Mouse (Mus musculus) liver, embryonic 15.5 days (tissue): ENCODE results near the gene Nfasc. TPM values are rescaled to one million over a fixed set of nuclear protein-coding genes. Genes with fewer than 3 reads are reported as not detected.

Experiments
- ATAC-seq: fragments of 200-750 bp; cut with Nextera tagmentation; 2 replicates; pipeline ENCODE4 v1.8.0; 2017; ENCODE audit warnings: moderate number of reproducible peaks, mild to moderate bottlenecking, moderate library complexity; ENCODE audit not compliant: insufficient read depth
- H3K27ac ChIP-seq: fragments of 300-500 bp; sonication (generic); replicated peaks from 2 replicates; pipeline ENCODE4 v1.5.1; 2015; ENCODE audit warnings: mild to moderate bottlenecking, inconsistent platforms
- H3K27me3 ChIP-seq: fragments of 300-500 bp; sonication (generic); 2 replicates; pipeline ENCODE4 v1.6.1; 2015; ENCODE audit warnings: mild to moderate bottlenecking, inconsistent platforms
- H3K36me3 ChIP-seq: fragments of 300-500 bp; sonication (generic); replicated peaks from 2 replicates; pipeline ENCODE4 v1.6.1; 2015; ENCODE audit warnings: moderate library complexity, mild to moderate bottlenecking, inconsistent platforms
- H3K4me1 ChIP-seq: fragments of 300-500 bp; sonication (generic); replicated peaks from 2 replicates; pipeline ENCODE4 v1.6.1; 2015; ENCODE audit warnings: inconsistent platforms
- H3K4me2 ChIP-seq: fragments of 300-500 bp; sonication (generic); 2 replicates; pipeline ENCODE4 v1.6.1; 2015; ENCODE audit warnings: moderate library complexity, mild to moderate bottlenecking, inconsistent platforms
- H3K4me3 ChIP-seq: fragments of 300-500 bp; sonication (generic); replicated peaks from 2 replicates; pipeline ENCODE4 v1.5.1; 2015; ENCODE audit warnings: mild to moderate bottlenecking, inconsistent platforms
- H3K9ac ChIP-seq: fragments of 300-500 bp; sonication (generic); 2 replicates; pipeline ENCODE4 v1.6.1; 2015; ENCODE audit warnings: moderate library complexity, mild to moderate bottlenecking, inconsistent platforms
- H3K9me3 ChIP-seq: fragments of 300-500 bp; sonication (generic); replicated peaks from 2 replicates; pipeline ENCODE4 v1.6.1; 2016; ENCODE audit warnings: inconsistent platforms
- WGBS: fragments of 180-500 bp; shearing (Covaris S2); methylation state at CpG from one replicate; pipeline ENCODE4 v1.1.7; 2015; ENCODE audit warnings: mixed read lengths; ENCODE audit not compliant: insufficient replicate concordance; 5-methylcytosine and 5-hydroxymethylcytosine counted together
- polyA plus RNA-seq: library from polyadenylated mRNA; unstranded; fragments of >200 nt; fragmentation: Nextera tagmentation; extraction: Ambion mirVana; gene quantifications from 2 replicates; pipeline ENCODE4 v1.2.1, GENCODE M21; 2015

The Nfasc gene
- polyA plus RNA-seq, 1 experiment from 2014 or later: 0.12 TPM

DNA sequence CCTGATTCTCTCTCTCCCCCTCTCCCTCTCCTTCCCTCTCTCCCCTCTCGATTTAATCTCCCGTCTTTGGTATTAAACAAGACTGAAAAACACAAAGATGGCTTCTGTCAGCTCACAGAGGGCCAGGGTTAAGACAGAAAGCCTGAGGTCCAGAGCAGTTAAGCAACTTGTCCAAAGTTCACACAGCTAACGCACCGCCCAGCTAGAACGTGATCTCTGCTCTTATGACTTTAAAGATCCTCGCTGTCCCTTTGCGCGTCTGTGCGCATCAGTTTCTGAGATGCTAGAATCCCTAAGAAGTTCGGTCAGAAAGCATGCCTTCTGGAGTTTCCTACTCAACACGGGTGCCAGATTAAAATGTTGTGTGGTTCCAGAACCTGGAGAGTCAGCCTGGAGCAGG, 221.9 kb downstream of the Nfasc start:
- Histone ChIP-seq H3K4me1 (peaks cover 7% of the 10 kb centered on the region), H3K9ac (no peak overlapping the region), H3K36me3 (no peaks in the 10 kb centered on the region), H3K4me3 (no peak overlapping the region), H3K4me2 (no peak overlapping the region), H3K27me3 (peaks cover 2% of the 10 kb centered on the region; the same call in 1 of the 2 replicates), H3K27ac (no peak overlapping the region), H3K9me3 (no peaks in the 10 kb centered on the region)
- WGBS: 72% methylated on average over 11 of the region's 11 CpGs
- ATAC-seq: no peak

DNA sequence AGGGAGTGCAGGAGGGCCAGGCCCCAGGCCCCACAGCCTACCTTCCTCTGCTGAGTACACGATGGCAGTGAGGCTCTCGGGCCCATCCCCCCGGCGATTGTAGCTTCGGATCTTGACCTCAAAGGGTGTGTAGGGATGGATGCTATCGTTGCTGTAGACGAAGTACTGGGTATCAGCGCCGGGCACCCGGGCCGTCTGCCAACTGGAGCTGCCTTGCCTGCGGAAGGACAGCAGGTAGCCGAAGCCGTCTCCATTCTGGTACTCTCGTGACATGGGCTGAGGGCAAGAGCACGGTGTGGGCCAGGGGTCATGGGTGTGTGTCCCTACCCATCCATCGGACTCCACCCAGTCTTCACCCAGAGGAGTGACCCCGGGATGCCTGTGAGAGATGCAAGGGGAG, 223.0 kb downstream of the Nfasc start:
- no peak overlapping the region for H3K4me2 ChIP-seq
- H3K4me1 ChIP-seq: peaks cover 7% of the 10 kb centered on the region
- no peak overlapping the region for H3K27ac ChIP-seq
- H3K9ac ChIP-seq: no peak overlapping the region
- WGBS: 71% methylated on average over 18 of the region's 18 CpGs
- H3K9me3 ChIP-seq: no peaks in the 10 kb centered on the region
- peaks cover 2% of the 10 kb centered on the region; the same call in 1 of the 2 replicates for H3K27me3 ChIP-seq
- H3K4me3 ChIP-seq: no peak overlapping the region
- no peaks in the 10 kb centered on the region for H3K36me3 ChIP-seq
- ATAC-seq: no peak

DNA sequence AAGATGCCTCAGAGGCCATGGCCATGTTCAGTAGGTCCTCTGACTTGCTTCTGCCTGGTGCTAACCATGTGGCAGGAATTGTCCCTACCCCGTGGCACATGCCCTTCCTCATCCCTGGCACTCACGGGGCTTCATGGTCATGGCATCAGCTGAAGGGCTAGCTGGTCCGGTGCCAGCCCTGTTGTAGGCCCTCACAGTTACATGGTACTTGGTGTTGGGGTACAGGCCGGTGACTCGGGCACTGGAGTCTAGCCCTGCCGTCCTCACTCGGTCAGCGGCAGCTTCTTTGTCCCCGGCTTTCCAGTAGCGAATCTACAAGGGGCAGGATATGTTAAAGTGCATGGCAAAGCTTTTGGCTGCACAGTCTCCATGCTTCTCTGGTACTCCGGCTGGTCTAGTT, 224.8 kb downstream of the Nfasc start:
- peaks cover 7% of the 10 kb centered on the region for H3K4me1 ChIP-seq
- H3K9me3 ChIP-seq: no peaks in the 10 kb centered on the region
- no peak overlapping the region for H3K4me3 ChIP-seq
- H3K9ac ChIP-seq: no peak overlapping the region
- ATAC-seq: no peak
- peaks cover 2% of the 10 kb centered on the region; the same call in 1 of the 2 replicates for H3K27me3 ChIP-seq
- no peak overlapping the region for H3K27ac ChIP-seq
- WGBS: 76% methylated on average over 11 of the region's 11 CpGs
- no peaks in the 10 kb centered on the region for H3K36me3 ChIP-seq
- no peak overlapping the region for H3K4me2 ChIP-seq

DNA sequence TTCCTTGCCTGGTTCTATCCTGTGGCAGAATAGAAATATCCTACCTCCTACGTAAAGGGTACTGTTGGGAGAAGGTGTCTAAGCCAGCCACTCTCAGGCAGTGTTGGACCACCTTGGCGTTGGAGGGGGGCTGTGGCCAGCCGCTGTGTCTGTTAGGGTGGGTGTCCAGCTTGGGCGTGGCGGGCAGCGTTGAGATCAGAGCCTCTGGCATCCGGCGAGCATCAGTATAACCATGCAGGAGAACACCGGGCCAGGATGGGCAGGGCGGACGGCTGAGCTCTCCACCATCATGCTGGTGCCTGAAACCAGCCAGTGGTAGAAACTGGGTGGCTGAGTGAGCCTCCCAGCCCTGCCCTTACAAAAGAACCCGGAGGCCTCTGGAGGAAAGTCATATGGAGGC, 226.3 kb downstream of the Nfasc start:
- 75% methylated on average over 12 of the region's 12 CpGs for WGBS
- no peak for ATAC-seq
- no peak overlapping the region for H3K9ac ChIP-seq
- no peak overlapping the region for H3K4me2 ChIP-seq
- no peaks in the 10 kb centered on the region for H3K9me3 ChIP-seq
- peaks cover 2% of the 10 kb centered on the region; the same call in 1 of the 2 replicates for H3K27me3 ChIP-seq
- peaks cover 4% of the 10 kb centered on the region for H3K4me1 ChIP-seq
- no peak overlapping the region for H3K4me3 ChIP-seq
- no peaks in the 10 kb centered on the region for H3K36me3 ChIP-seq
- no peak overlapping the region for H3K27ac ChIP-seq

Other genes starting within 250 kb of the Nfasc start
- gene Tmem81, start 235.6 kb downstream of the Nfasc start, polyA plus RNA-seq: 0.67 and 0.99 TPM in 2 replicates
- gene Cntn2, start 198.5 kb downstream of the Nfasc start, polyA plus RNA-seq: 0.03 and 0.06 TPM in 2 replicates
- gene Lrrn2, start 138.5 kb upstream of the Nfasc start, polyA plus RNA-seq: 0.17 and 0.23 TPM in 2 replicates